Mouse (Mus musculus): ENCODE measurements around the gene Mlx.
A peak's percentile ranks its signal among the peaks of the same experiment; 100 is the strongest.

Gene Mlx

GRCm38 (mm10) chr11:101066549-101067412 lies 20.3 kb upstream of the Mlx start:
- peak; percentile 89 for DNase-seq

- peak; percentile 97 for DNase-seq
Observed at GRCm38 (mm10) chr11:101069391-101070188, 17.5 kb upstream of the Mlx start, which contains the start of gene Naglu. Gene Naglu (plus strand): TSS chr11:101070012.

GRCm38 (mm10) chr11:101070189-101070527 lies 16.9 kb upstream of the Mlx start:
- DNase-seq, result no peak

GRCm38 (mm10) chr11:101070987-101071386 lies 16.1 kb upstream of the Mlx start:
- no peak for DNase-seq

- peak; percentile 65 for DNase-seq
Observed at GRCm38 (mm10) chr11:101071810-101072428, 15.2 kb upstream of the Mlx start.

GRCm38 (mm10) chr11:101078121-101078520 lies 9.0 kb upstream of the Mlx start, which contains the start of gene Hsd17b1:
Gene Hsd17b1 (plus strand): TSS chr11:101078411.
- no peak for DNase-seq

GRCm38 (mm10) chr11:101079746-101080145 lies 7.3 kb upstream of the Mlx start:
- no peak for DNase-seq

- DNase-seq, result no peak
Observed at GRCm38 (mm10) chr11:101080421-101080820, 6.7 kb upstream of the Mlx start.

GRCm38 (mm10) chr11:101081659-101082058 lies 5.4 kb upstream of the Mlx start:
- no peak for DNase-seq

- peak; percentile 93 for DNase-seq
Observed at GRCm38 (mm10) chr11:101082208-101083082, 4.6 kb upstream of the Mlx start, which contains the start of gene Coasy. Gene Coasy (plus strand): TSS chr11:101082565.

- peak; percentile 79 for DNase-seq
Observed at GRCm38 (mm10) chr11:101083083-101083697, 3.9 kb upstream of the Mlx start.

- DNase-seq, result peak; percentile 65
Observed at GRCm38 (mm10) chr11:101084246-101084645, 2.8 kb upstream of the Mlx start.

GRCm38 (mm10) chr11:101084811-101085210 lies 2.3 kb upstream of the Mlx start:
- no peak for DNase-seq

- DNase-seq, result peak; percentile 48
Observed at GRCm38 (mm10) chr11:101085617-101086322, 1.3 kb upstream of the Mlx start.

GRCm38 (mm10) chr11:101086323-101086674 lies 778 bp upstream of the Mlx start:
- peak; percentile 63 for DNase-seq

GRCm38 (mm10) chr11:101087682-101088055 lies 592 bp downstream of the Mlx start:
- peak; percentile 67 for DNase-seq

- DNase-seq, result no peak
Observed at GRCm38 (mm10) chr11:101089931-101090330, 2.9 kb downstream of the Mlx start.

GRCm38 (mm10) chr11:101094930-101095313 lies 7.8 kb downstream of the Mlx start:
- no peak for DNase-seq

- DNase-seq, result peak; percentile 96
Observed at GRCm38 (mm10) chr11:101095314-101096024, 8.4 kb downstream of the Mlx start, which contains the start of gene Psmc3ip. Gene Psmc3ip (minus strand): TSS chr11:101095436.

- no peak for DNase-seq
Observed at GRCm38 (mm10) chr11:101098231-101098630, 11.2 kb downstream of the Mlx start.
